Mouse (Mus musculus) CH12.LX (cell line): ENCODE data around the gene Riok1. TPM values are rescaled to one million over a fixed set of nuclear protein-coding genes. Genes with fewer than 3 reads are reported as not detected.

Experiments
- DNase-seq: peaks from one replicate; pipeline ENCODE4 v3.0.0-alpha.2; 2013; ENCODE audit errors: extremely low read depth
- H3K27ac ChIP-seq: 2 replicates; pipeline ENCODE4 v1.5.1; 2012; ENCODE audit warnings: low read depth, mild to moderate bottlenecking, control low read depth, moderate library complexity; ENCODE audit not compliant: insufficient read depth
- H3K27me3 ChIP-seq: replicated peaks from 2 replicates; pipeline ENCODE3; 2012; ENCODE audit warnings: inconsistent platforms
- H3K36me3 ChIP-seq, 2 experiments: replicated peaks in 1 of 2; 2 replicates each; pipeline versions ENCODE3 to v1.6.1; 2012; ENCODE audit warnings: inconsistent platforms in 1 of 2, low read length in 1 of 2, mild to moderate bottlenecking in 1 of 2, mixed read lengths in 1 of 2, moderate library complexity in 1 of 2; ENCODE audit not compliant: control insufficient read depth in 1 of 2, insufficient read depth in 1 of 2
- H3K4me1 ChIP-seq, 2 experiments: 2 replicates each; pipeline ENCODE4 v1.6.1; 2012; ENCODE audit warnings: inconsistent platforms in 1 of 2, moderate library complexity in 1 of 2; ENCODE audit not compliant: insufficient read depth in 2 of 2, control insufficient read depth in 1 of 2
- H3K4me2 ChIP-seq: 2 replicates; pipeline ENCODE4 v1.6.1; 2012; ENCODE audit warnings: low read depth, mild to moderate bottlenecking, control low read depth; ENCODE audit not compliant: poor library complexity, insufficient read depth, severe bottlenecking
- H3K4me3 ChIP-seq, 3 experiments: fragments of 150-350 bp in 1 of 3; sonication (generic) in 1 of 3; replicated peaks in 1 of 3; 2 replicates each; pipeline versions ENCODE3 to v1.5.1; 2011 to 2012; ENCODE audit warnings: low read depth in 2 of 3, low read length in 2 of 3, mild to moderate bottlenecking in 2 of 3, moderate library complexity in 2 of 3, control low read depth in 1 of 3, improper control_type of control experiment in 1 of 3, inconsistent platforms in 1 of 3, mixed read lengths in 1 of 3; ENCODE audit not compliant: poor library complexity in 1 of 3
- H3K79me2 ChIP-seq: replicated peaks from 2 replicates; pipeline ENCODE4 v1.6.1; 2012; ENCODE audit warnings: mild to moderate bottlenecking, moderate library complexity; ENCODE audit not compliant: control insufficient read depth, poor library complexity, insufficient read depth, severe bottlenecking; ENCODE audit errors: extremely low read depth
- H3K9ac ChIP-seq: 2 replicates; pipeline ENCODE4 v1.6.1; 2012; ENCODE audit warnings: low read depth, mild to moderate bottlenecking, control low read depth, moderate library complexity; ENCODE audit not compliant: insufficient read depth
- H3K9me3 ChIP-seq: replicated peaks from 2 replicates; pipeline ENCODE3; 2012; ENCODE audit warnings: low read length, inconsistent platforms, mixed read lengths
- BHLHE40 ChIP-seq: IDR thresholded peaks from 2 replicates; pipeline ENCODE4 v1.6.1; 2011; ENCODE audit warnings: mild to moderate bottlenecking, low read depth, low read length, improper control_type of control experiment
- CHD1 ChIP-seq: IDR thresholded peaks from 2 replicates; pipeline ENCODE4 v1.6.1; 2012; ENCODE audit warnings: low read depth, low read length, improper control_type of control experiment, inconsistent platforms
- ELF1 ChIP-seq: IDR thresholded peaks from 2 replicates; pipeline ENCODE4 v1.6.1; 2014; ENCODE audit warnings: low read depth, mild to moderate bottlenecking, inconsistent platforms, low read length, improper control_type of control experiment
- EP300 ChIP-seq: IDR thresholded peaks from 2 replicates; pipeline ENCODE4 v1.6.1; 2011; ENCODE audit warnings: low read length, improper control_type of control experiment
- ETS1 ChIP-seq: conservative IDR thresholded peaks from 2 replicates; pipeline ENCODE4 v1.6.1; 2012; ENCODE audit warnings: low read depth, mild to moderate bottlenecking, inconsistent platforms, low read length, improper control_type of control experiment, moderate library complexity
- GABPA ChIP-seq: IDR thresholded peaks from 2 replicates; pipeline ENCODE4 v1.6.1; 2012; ENCODE audit warnings: low read depth, low read length, improper control_type of control experiment, inconsistent platforms; ENCODE audit not compliant: insufficient replicate concordance
- HCFC1 ChIP-seq: IDR thresholded peaks from 2 replicates; pipeline ENCODE4 v1.6.1; 2012; ENCODE audit warnings: low read depth, mild to moderate bottlenecking, inconsistent platforms, low read length, improper control_type of control experiment
- IRF4 ChIP-seq: IDR thresholded peaks from 2 replicates; pipeline ENCODE4 v1.6.1; 2014; ENCODE audit warnings: low read depth, mild to moderate bottlenecking, inconsistent platforms, low read length, improper control_type of control experiment
- JUN ChIP-seq: IDR thresholded peaks from 2 replicates; pipeline ENCODE4 v1.6.1; 2011; ENCODE audit warnings: low read depth, mild to moderate bottlenecking, low read length, improper control_type of control experiment, moderate library complexity; ENCODE audit not compliant: insufficient read depth
- JUND ChIP-seq: conservative IDR thresholded peaks from 2 replicates; pipeline ENCODE4 v1.6.1; 2011; ENCODE audit warnings: low read depth, low read length, improper control_type of control experiment
- KAT2A ChIP-seq: IDR thresholded peaks from 2 replicates; pipeline ENCODE4 v1.6.1; 2012; ENCODE audit warnings: low read length, improper control_type of control experiment, inconsistent platforms; ENCODE audit not compliant: insufficient replicate concordance
- MAX ChIP-seq: IDR thresholded peaks from 2 replicates; pipeline ENCODE4 v1.6.1; 2011; ENCODE audit warnings: low read length, improper control_type of control experiment
- MAZ ChIP-seq: IDR thresholded peaks from 2 replicates; pipeline ENCODE4 v1.6.1; 2012; ENCODE audit warnings: low read depth, mild to moderate bottlenecking, inconsistent platforms, low read length, improper control_type of control experiment, moderate library complexity
- MEF2A ChIP-seq: IDR thresholded peaks from 2 replicates; pipeline ENCODE4 v1.6.1; 2014; ENCODE audit warnings: low read depth, mild to moderate bottlenecking, inconsistent platforms, low read length, improper control_type of control experiment, borderline replicate concordance
- MXI1 ChIP-seq: IDR thresholded peaks from 2 replicates; pipeline ENCODE4 v1.6.1; 2011; ENCODE audit warnings: mild to moderate bottlenecking, low read depth, low read length, improper control_type of control experiment
- MYC ChIP-seq: IDR thresholded peaks from 2 replicates; pipeline ENCODE4 v1.6.1; 2011; ENCODE audit warnings: low read depth, mild to moderate bottlenecking, improper control_type of control experiment, low read length
- NELFE ChIP-seq: IDR thresholded peaks from 2 replicates; pipeline ENCODE4 v1.6.1; 2011; ENCODE audit warnings: low read depth, low read length, improper control_type of control experiment
- PAX5 ChIP-seq: IDR thresholded peaks from 2 replicates; pipeline ENCODE4 v1.6.1; 2012; ENCODE audit warnings: low read length, inconsistent platforms, mixed read lengths
- POLR2A ChIP-seq: IDR thresholded peaks from 2 replicates; pipeline ENCODE4 v1.6.1; 2011; ENCODE audit warnings: low read depth, mild to moderate bottlenecking, improper control_type of control experiment, low read length
- POLR2AphosphoS2 ChIP-seq: IDR thresholded peaks from 2 replicates; pipeline ENCODE4 v1.6.1; 2011; ENCODE audit warnings: low read depth, low read length, improper control_type of control experiment
- SIN3A ChIP-seq: IDR thresholded peaks from 2 replicates; pipeline ENCODE4 v1.6.1; 2012; ENCODE audit warnings: low read length, improper control_type of control experiment, inconsistent platforms
- TCF12 ChIP-seq: IDR thresholded peaks from 2 replicates; pipeline ENCODE4 v1.6.1; 2014; ENCODE audit warnings: low read depth, mild to moderate bottlenecking, inconsistent platforms, low read length, improper control_type of control experiment
- UBTF ChIP-seq: IDR thresholded peaks from 2 replicates; pipeline ENCODE4 v1.6.1; 2012; ENCODE audit warnings: low read depth, mild to moderate bottlenecking, inconsistent platforms, low read length, improper control_type of control experiment, moderate library complexity
- USF1 ChIP-seq: IDR thresholded peaks from 2 replicates; pipeline ENCODE4 v1.6.1; 2014; ENCODE audit warnings: low read depth, mild to moderate bottlenecking, inconsistent platforms, low read length, improper control_type of control experiment
- USF2 ChIP-seq: conservative IDR thresholded peaks from 2 replicates; pipeline ENCODE4 v1.6.1; 2011; ENCODE audit warnings: low read depth, low read length, improper control_type of control experiment
- ZKSCAN1 ChIP-seq: IDR thresholded peaks from 2 replicates; pipeline ENCODE4 v1.6.1; 2012; ENCODE audit warnings: low read depth, inconsistent platforms, low read length, improper control_type of control experiment, borderline replicate concordance
- ZNF384 ChIP-seq: IDR thresholded peaks from 2 replicates; pipeline ENCODE4 v1.6.1; 2012; ENCODE audit warnings: low read depth, low read length, improper control_type of control experiment, inconsistent platforms
- dilution Hi-C: fragments of 300-500 bp; cut with MboI; formaldehyde crosslinking; loops from 2 replicates; pipeline ENCODE4 v1.14.3; 2020; ENCODE audit warnings: low sequenced_read_pairs; ENCODE audit not compliant: extremely low pct_unique_long_range_greater_than_20kb, extremely low pct_ligation_motif_present
- in situ Hi-C: fragments of 300-500 bp; cut with MboI; formaldehyde crosslinking; loops from 3 replicates; pipeline ENCODE4 v1.14.3; 2019; ENCODE audit warnings: low sequenced_read_pairs, low pct_ligation_motif_present, low pct_unique_long_range_greater_than_20kb, mixed read lengths
- polyA plus RNA-seq: library from polyadenylated mRNA; unstranded; fragments of >175 nt; gene quantifications from 2 replicates; pipeline ENCODE4 v1.2.1, GENCODE M21; 2012; ENCODE audit warnings: low read depth; ENCODE audit not compliant: insufficient read length
- total RNA-seq, 2 experiments: library from RNA; depleted of rRNA; stranded (reverse); fragments of 300-350 nt in 1 of 2; fragments of >200 nt in 1 of 2; gene quantifications; 2 replicates each; pipeline ENCODE4 v1.2.3; 2012 to 2014

Gene Riok1
- total and polyA plus RNA-seq, 3 experiments, result 33.9 to 67.0 (median 52.4) TPM

- no peak for TF ChIP-seq POLR2AphosphoS2
- TF ChIP-seq JUN, result no peak
- TF ChIP-seq ZKSCAN1, result no peak
- TF ChIP-seq ETS1, result no peak
- no peak for TF ChIP-seq POLR2A
- TF ChIP-seq HCFC1, result no peak
- TF ChIP-seq EP300, result no peak
- TF ChIP-seq MEF2A, result no peak
- TF ChIP-seq KAT2A, result no peak
- TF ChIP-seq NELFE, result no peak
- no peak for TF ChIP-seq MYC
- no peak for TF ChIP-seq TCF12
- no peak for TF ChIP-seq SIN3A
- TF ChIP-seq USF1, result no peak
- no peak for TF ChIP-seq JUND
- TF ChIP-seq IRF4, result no peak
- no peak for TF ChIP-seq MAX
- TF ChIP-seq PAX5, result no peak
- Histone ChIP-seq H3K27ac (no peak overlapping the region), H3K9ac (no peak overlapping the region), H3K79me2 (no peaks in the 10 kb centered on the region), H3K4me3 (no peak overlapping the region), H3K9me3 (no peaks in the 10 kb centered on the region), H3K4me2 (no peak overlapping the region), H3K4me1 (peaks cover 0 to 6% of the 10 kb centered on the region in 2 experiments; a peak in 1 of 4 replicates), H3K27me3 (no peaks in the 10 kb centered on the region), H3K36me3 (no peaks in the 10 kb centered on the region)
- dilution Hi-C loops (no loop called here), in situ Hi-C loops (no loop called here)
- no peak for DNase-seq
Measured at GRCm38 (mm10) chr13:38089871-38090270, 53.1 kb downstream of the Riok1 start.

GRCm38 (mm10) chr13:38096207-38096606 lies 59.4 kb downstream of the Riok1 start:
- no peak overlapping the region for H3K4me2 ChIP-seq
- H3K4me3 ChIP-seq, result no peak overlapping the region
- dilution Hi-C loops (no loop called here), in situ Hi-C loops (no loop called here)
- no peaks in the 10 kb centered on the region for H3K79me2 ChIP-seq
- H3K27me3 ChIP-seq, result no peaks in the 10 kb centered on the region
- H3K27ac ChIP-seq, result no peak overlapping the region
- no peaks in the 10 kb centered on the region for H3K4me1 ChIP-seq
- no peak overlapping the region for H3K9ac ChIP-seq
- DNase-seq, result no peak
- no peaks in the 10 kb centered on the region for H3K36me3 ChIP-seq
- no peaks in the 10 kb centered on the region for H3K9me3 ChIP-seq
- no peak for TF ChIP-seq MEF2A
- TF ChIP-seq PAX5, result no peak
- TF ChIP-seq MYC, result no peak
- no peak for TF ChIP-seq CHD1
- no peak for TF ChIP-seq HCFC1
- no peak for TF ChIP-seq ELF1
- TF ChIP-seq EP300, result no peak
- no peak for TF ChIP-seq SIN3A
- no peak for TF ChIP-seq POLR2A
- no peak for TF ChIP-seq MXI1
- TF ChIP-seq USF2, result no peak
- TF ChIP-seq ZKSCAN1, result no peak
- no peak for TF ChIP-seq UBTF
- no peak for TF ChIP-seq BHLHE40
- TF ChIP-seq MAZ, result no peak
- no peak for TF ChIP-seq GABPA
- TF ChIP-seq ZNF384, result no peak
